Mouse (Mus musculus): ENCODE measurements at regions not wholly inside any gene's neighbourhood (a gene's known extent, or its start where the extent isn't known, plus 50 kb on each side); places are given as distances from the start of the nearest gene placed in this dataset.

DNA sequence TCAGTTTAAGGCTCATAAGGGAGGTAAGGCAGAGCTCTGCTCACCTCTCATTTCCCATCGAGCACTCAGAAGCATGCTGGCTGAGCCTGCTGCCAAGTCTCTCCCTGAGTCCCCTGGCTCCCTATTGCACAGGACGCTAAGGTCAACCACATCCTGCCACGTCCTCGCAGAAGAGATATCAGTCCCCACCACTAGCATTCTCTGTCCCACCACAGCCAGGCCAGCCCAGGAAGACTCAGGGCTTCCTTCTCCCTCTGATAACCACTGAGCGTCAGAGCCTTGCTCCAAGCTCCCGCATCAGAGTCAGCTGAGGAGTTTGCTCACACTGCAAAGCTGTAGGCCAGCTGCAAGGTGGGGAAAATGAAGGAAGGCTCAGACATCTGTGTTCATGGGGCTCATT is 248.2 kb downstream of the Rplp1 start:
- Histone ChIP-seq H3K4me3 (ENCODE audit: low read depth, low read length) (no peak overlapping the region), H3K9me3 (replicated peaks; ENCODE audit: control insufficient read depth, insufficient read depth, low read length, poor library complexity, severe bottlenecking) (no peaks in the 10 kb centered on the region), H3K9ac (ENCODE audit: low read depth, poor library complexity, severe bottlenecking) (no peak overlapping the region), H3K4me1 (ENCODE audit: control insufficient read depth, insufficient read depth, low read length) (peaks cover 14% of the 10 kb centered on the region), H3K36me3 (ENCODE audit: control insufficient read depth, insufficient read depth, low read length, poor library complexity, severe bottlenecking) (no peaks in the 10 kb centered on the region), H3K27ac (ENCODE audit: insufficient read depth, low read length) (peak overlapping the region; percentile 38; the same call in 1 of the 2 replicates), H3K27me3 (ENCODE audit: control insufficient read depth, insufficient read depth, low read length, poor library complexity, severe bottlenecking) (no peaks in the 10 kb centered on the region)
- TF ChIP-seq CTCF (IDR thresholded peaks at IDR 0.05; ENCODE audit: low read depth, low read length) = no peak
- no peak for TF ChIP-seq EP300 (IDR thresholded peaks at IDR 0.05; ENCODE audit: insufficient read depth, low read depth, low read length)
- no peak for TF ChIP-seq POLR2A (IDR thresholded peaks at IDR 0.05; ENCODE audit: insufficient read depth, low read length)

DNA sequence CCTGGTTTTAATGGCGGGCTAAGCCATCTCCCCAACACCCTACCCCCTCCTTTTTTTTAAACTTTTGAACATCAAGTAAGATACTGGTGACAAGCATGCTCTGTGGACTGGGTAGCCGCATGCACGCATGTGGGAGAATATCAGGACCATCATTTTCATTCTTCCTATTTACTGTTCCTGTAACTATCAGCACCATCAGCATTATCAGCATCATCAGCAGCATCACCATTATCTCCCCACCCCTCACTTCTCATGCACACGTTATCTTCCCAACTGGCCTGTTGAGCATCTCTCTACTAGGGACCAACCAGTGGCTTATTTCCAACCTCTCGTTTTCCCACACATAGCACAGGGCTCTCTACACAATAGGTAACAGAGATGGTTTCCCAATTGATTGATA is 249.1 kb downstream of the Rplp1 start:
- Histone ChIP-seq H3K36me3 (ENCODE audit: control insufficient read depth, insufficient read depth, low read length, poor library complexity, severe bottlenecking) (no peaks in the 10 kb centered on the region), H3K27ac (ENCODE audit: insufficient read depth, low read length) (no peak overlapping the region), H3K4me1 (ENCODE audit: control insufficient read depth, insufficient read depth, low read length) (peaks cover 14% of the 10 kb centered on the region), H3K4me3 (ENCODE audit: low read depth, low read length) (no peak overlapping the region), H3K9ac (ENCODE audit: low read depth, poor library complexity, severe bottlenecking) (no peak overlapping the region), H3K27me3 (ENCODE audit: control insufficient read depth, insufficient read depth, low read length, poor library complexity, severe bottlenecking) (no peaks in the 10 kb centered on the region), H3K9me3 (replicated peaks; ENCODE audit: control insufficient read depth, insufficient read depth, low read length, poor library complexity, severe bottlenecking) (no peaks in the 10 kb centered on the region)
- no peak for TF ChIP-seq EP300 (IDR thresholded peaks at IDR 0.05; ENCODE audit: insufficient read depth, low read depth, low read length)
- no peak for TF ChIP-seq CTCF (IDR thresholded peaks at IDR 0.05; ENCODE audit: low read depth, low read length)
- no peak for TF ChIP-seq POLR2A (IDR thresholded peaks at IDR 0.05; ENCODE audit: insufficient read depth, low read length)

DNA sequence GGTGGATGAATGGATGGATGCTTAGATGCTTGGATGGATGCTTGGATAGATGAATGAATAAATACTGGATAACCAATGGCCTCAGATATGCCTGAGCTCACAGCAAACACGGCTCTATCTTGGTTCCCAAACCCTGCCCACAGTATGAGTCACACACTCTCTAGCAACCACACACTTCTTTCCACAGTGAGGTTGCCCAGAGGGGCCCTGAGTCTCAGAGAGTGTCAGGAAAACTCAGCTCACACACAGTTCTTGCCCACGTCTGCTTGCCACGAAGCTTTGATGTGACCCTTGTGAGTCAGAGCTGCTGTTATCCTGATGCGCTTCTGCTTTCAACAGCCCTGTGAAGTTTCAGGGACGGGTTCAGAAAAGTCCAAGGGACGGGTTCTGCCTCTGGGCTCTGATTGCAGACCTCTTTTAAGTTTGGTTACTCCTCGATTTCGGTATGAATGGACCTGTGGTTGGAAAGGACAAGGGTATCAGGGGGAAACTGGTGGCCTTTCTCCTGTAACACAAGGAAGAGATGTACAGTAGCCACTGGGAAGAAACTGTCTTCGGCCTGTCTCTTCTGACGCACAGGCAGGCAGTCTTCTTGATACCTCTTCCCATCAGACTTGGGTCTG is 250.2 kb downstream of the Rplp1 start:
- Histone ChIP-seq H3K27me3 (ENCODE audit: control insufficient read depth, insufficient read depth, low read length, poor library complexity, severe bottlenecking) (no peaks in the 10 kb centered on the region), H3K27ac (ENCODE audit: insufficient read depth, low read length) (no peak overlapping the region), H3K36me3 (ENCODE audit: control insufficient read depth, insufficient read depth, low read length, poor library complexity, severe bottlenecking) (no peaks in the 10 kb centered on the region), H3K9ac (ENCODE audit: low read depth, poor library complexity, severe bottlenecking) (no peak overlapping the region), H3K4me1 (ENCODE audit: control insufficient read depth, insufficient read depth, low read length) (peaks cover 10% of the 10 kb centered on the region), H3K4me3 (ENCODE audit: low read depth, low read length) (no peak overlapping the region), H3K9me3 (replicated peaks; ENCODE audit: control insufficient read depth, insufficient read depth, low read length, poor library complexity, severe bottlenecking) (no peaks in the 10 kb centered on the region)
- TF ChIP-seq CTCF (IDR thresholded peaks at IDR 0.05; ENCODE audit: low read depth, low read length) (no peak), POLR2A (IDR thresholded peaks at IDR 0.05; ENCODE audit: insufficient read depth, low read length) (no peak), EP300 (IDR thresholded peaks at IDR 0.05; ENCODE audit: insufficient read depth, low read depth, low read length) (no peak)

DNA sequence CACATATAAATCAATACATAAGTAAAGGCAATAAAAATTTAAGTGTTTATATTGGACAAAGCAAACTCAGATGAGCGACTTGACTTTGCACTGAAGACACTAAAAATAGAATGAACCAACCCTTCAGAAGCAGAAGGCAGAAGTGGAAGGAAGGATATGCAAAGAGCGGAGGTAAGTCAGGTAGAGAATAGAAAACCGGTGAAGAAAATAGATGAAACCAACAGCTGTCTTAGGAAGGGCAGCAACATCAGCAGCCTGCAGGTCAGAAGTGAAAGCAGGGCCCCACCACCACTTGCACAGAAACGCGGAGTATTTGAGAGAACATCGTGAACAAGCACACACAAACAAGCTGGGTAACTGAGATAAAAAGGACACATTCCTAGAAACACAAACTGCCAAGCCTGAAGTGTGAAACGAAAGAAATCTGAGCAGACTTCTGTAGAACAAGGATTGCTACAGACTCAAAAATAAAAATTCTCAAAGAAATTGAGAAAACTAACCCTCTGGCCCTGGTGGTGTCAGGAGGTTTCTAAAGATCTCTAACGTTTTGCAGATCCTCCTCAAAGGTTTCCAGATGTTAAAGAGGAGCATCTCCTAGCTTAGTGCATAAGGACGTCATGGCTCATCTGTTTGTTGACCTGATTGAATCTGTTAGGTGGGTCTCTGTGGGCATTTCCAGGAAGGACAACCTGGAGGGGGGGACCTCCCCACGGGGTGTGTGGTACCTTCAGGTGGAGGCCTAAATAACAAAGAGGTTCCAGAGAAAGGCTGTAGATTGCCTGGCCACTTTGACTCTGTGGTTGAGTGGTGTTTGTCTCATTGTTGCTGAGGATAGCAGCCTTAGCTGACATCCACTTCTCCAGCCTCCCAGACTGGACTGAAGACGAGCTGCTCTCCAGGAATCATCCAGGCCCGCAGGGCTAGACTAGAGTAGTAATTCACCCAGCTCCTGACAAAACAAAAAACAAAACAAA is 252.0 kb downstream of the Rplp1 start:
- H3K4me1 ChIP-seq (ENCODE audit: control insufficient read depth, insufficient read depth, low read length) = peaks cover 5% of the 10 kb centered on the region
- H3K9me3 ChIP-seq (replicated peaks; ENCODE audit: control insufficient read depth, insufficient read depth, low read length, poor library complexity, severe bottlenecking) = no peaks in the 10 kb centered on the region
- no peaks in the 10 kb centered on the region for H3K36me3 ChIP-seq (ENCODE audit: control insufficient read depth, insufficient read depth, low read length, poor library complexity, severe bottlenecking)
- TF ChIP-seq EP300 (IDR thresholded peaks at IDR 0.05; ENCODE audit: insufficient read depth, low read depth, low read length) = no peak
- no peak for TF ChIP-seq POLR2A (IDR thresholded peaks at IDR 0.05; ENCODE audit: insufficient read depth, low read length)
- no peak for TF ChIP-seq CTCF (IDR thresholded peaks at IDR 0.05; ENCODE audit: low read depth, low read length)
- H3K9ac ChIP-seq (ENCODE audit: low read depth, poor library complexity, severe bottlenecking) = no peak overlapping the region
- no peaks in the 10 kb centered on the region for H3K27me3 ChIP-seq (ENCODE audit: control insufficient read depth, insufficient read depth, low read length, poor library complexity, severe bottlenecking)
- H3K27ac ChIP-seq (ENCODE audit: insufficient read depth, low read length) = no peak overlapping the region
- no peak overlapping the region for H3K4me3 ChIP-seq (ENCODE audit: low read depth, low read length)

DNA sequence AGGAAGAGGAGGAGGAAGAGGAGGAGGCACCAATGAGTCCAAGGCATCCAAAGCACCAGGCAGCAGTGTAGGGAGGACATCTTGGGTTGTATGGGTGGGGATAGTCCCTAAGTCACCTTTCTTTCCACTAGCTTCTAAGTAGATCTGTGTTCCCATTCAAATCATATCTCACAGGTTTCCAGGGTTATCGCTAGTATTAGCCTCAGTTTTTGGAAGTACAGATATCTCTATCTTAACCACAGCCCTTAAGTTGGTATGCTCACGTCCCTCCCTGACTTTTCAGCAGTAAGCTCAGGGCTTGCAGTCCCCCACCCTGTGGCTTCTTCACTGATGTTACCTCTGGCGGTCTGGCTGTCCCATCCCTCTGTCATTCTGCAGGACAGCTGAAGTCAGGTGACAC is 254.2 kb downstream of the Rplp1 start:
- Histone ChIP-seq H3K27me3 (ENCODE audit: control insufficient read depth, insufficient read depth, low read length, poor library complexity, severe bottlenecking) (no peaks in the 10 kb centered on the region), H3K9me3 (replicated peaks; ENCODE audit: control insufficient read depth, insufficient read depth, low read length, poor library complexity, severe bottlenecking) (no peaks in the 10 kb centered on the region), H3K4me1 (ENCODE audit: control insufficient read depth, insufficient read depth, low read length) (peaks cover under 1% of the 10 kb centered on the region), H3K36me3 (ENCODE audit: control insufficient read depth, insufficient read depth, low read length, poor library complexity, severe bottlenecking) (no peaks in the 10 kb centered on the region), H3K4me3 (ENCODE audit: low read depth, low read length) (no peak overlapping the region), H3K9ac (ENCODE audit: low read depth, poor library complexity, severe bottlenecking) (no peak overlapping the region), H3K27ac (ENCODE audit: insufficient read depth, low read length) (no peak overlapping the region)
- TF ChIP-seq POLR2A (IDR thresholded peaks at IDR 0.05; ENCODE audit: insufficient read depth, low read length) (no peak), CTCF (IDR thresholded peaks at IDR 0.05; ENCODE audit: low read depth, low read length) (no peak), EP300 (IDR thresholded peaks at IDR 0.05; ENCODE audit: insufficient read depth, low read depth, low read length) (no peak)

DNA sequence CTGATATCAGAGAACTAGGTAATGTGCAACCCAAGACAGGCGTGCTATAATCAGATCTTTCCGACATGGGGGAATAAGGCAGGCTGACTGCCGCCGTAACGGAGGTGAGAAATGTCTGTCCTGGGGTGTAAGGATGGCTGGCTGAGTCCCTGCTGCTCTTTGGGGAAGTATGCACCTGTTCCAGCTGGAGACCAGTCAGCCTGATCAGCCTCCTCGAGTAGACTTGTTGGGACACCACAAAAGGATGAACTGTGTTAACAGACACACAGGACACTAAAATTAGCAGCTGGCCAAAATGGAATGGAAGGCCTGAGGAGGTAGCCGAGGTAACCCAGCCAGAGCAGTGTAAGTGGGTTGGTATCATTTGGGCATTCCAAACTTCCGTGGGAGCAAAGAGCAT is 256.3 kb downstream of the Rplp1 start:
- no peak overlapping the region for H3K4me3 ChIP-seq (ENCODE audit: low read depth, low read length)
- no peak for TF ChIP-seq EP300 (IDR thresholded peaks at IDR 0.05; ENCODE audit: insufficient read depth, low read depth, low read length)
- no peak for TF ChIP-seq POLR2A (IDR thresholded peaks at IDR 0.05; ENCODE audit: insufficient read depth, low read length)
- TF ChIP-seq CTCF (IDR thresholded peaks at IDR 0.05; ENCODE audit: low read depth, low read length) = no peak
- no peak overlapping the region for H3K9ac ChIP-seq (ENCODE audit: low read depth, poor library complexity, severe bottlenecking)
- no peaks in the 10 kb centered on the region for H3K9me3 ChIP-seq (replicated peaks; ENCODE audit: control insufficient read depth, insufficient read depth, low read length, poor library complexity, severe bottlenecking)
- H3K36me3 ChIP-seq (ENCODE audit: control insufficient read depth, insufficient read depth, low read length, poor library complexity, severe bottlenecking) = no peaks in the 10 kb centered on the region
- peaks cover 2% of the 10 kb centered on the region for H3K4me1 ChIP-seq (ENCODE audit: control insufficient read depth, insufficient read depth, low read length)
- H3K27me3 ChIP-seq (ENCODE audit: control insufficient read depth, insufficient read depth, low read length, poor library complexity, severe bottlenecking) = no peaks in the 10 kb centered on the region
- H3K27ac ChIP-seq (ENCODE audit: insufficient read depth, low read length) = no peak overlapping the region
